Mouse (Mus musculus): Measurements from ENCODE around the gene Reck.

- TF ChIP-seq GATA1 (IDR thresholded peaks at IDR 0.05; ENCODE audit: low read length) (no peak), TAL1 (IDR thresholded peaks at IDR 0.05; ENCODE audit: low read length) (no peak)
These were observed 82.0 kb downstream of the Reck start, which contains the start of gene Glipr2 for GRCm38 (mm10) chr4:43957292-43957845.

Data from erythroblast, embryonic 14.5 days (primary cell).